Mouse (Mus musculus): Measurements from ENCODE around the gene F2rl3.

F2rl3 gene

DNA sequence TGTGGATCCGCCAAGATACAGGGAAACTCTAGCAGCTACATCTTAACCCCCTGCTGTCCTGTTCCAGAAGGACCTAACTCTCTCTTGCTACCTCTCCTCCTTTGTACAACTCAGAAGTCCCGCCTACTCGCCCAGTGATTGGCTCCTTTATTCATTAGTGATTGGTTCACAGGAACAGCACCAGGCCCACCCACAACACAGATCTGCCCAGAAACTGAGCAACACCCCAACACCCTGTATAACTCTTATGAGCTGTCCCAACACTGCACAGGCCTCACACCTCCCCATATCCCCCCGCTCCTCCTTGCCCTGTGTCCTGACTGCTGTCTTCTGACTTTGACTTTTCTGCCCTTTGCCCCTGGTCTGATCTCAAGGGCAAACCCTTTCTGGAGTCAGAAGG, 4.0 kb downstream of the F2rl3 start:
- no peak for DNase-seq (ENCODE audit: low spot score)

DNA sequence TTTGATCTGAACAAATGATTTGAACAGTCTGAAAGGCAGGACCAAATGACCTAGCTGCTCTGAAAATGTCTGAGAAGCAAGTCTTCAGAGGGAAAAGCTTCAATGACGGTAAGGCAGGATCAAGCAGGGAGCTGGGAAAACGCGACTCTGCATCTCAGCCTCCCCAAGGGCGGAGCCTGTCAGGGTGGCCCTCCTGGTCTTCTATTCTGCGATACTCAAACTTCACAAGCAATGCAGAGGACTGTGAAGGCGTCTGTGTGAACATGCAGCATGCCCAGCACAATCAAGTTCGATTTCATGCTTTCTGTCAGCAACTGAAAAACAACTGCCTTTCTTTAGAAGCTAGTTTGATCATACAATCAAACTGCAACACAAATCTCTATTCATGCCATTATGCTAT, 5.1 kb downstream of the F2rl3 start:
- DNase-seq (ENCODE audit: low spot score): no peak

DNA sequence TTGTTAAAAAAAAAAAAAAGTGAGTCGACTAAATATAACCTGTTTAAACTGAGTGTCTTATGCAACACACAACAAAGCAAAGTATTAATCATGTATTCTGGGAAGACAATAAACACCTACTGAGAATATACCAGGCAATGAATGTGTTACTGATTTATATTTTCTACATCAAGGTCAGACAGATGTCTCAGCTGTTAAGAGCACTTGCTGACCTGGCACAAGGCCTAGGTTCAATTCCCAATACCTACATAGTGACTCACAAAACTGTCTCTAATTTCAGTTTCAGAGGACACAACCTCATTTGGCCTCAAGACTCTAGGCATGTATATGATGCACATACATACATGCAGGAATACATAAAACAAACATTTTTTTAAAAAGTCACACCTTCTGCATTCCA, 16.1 kb downstream of the F2rl3 start:
- DNase-seq (ENCODE audit: low spot score): no peak

DNA sequence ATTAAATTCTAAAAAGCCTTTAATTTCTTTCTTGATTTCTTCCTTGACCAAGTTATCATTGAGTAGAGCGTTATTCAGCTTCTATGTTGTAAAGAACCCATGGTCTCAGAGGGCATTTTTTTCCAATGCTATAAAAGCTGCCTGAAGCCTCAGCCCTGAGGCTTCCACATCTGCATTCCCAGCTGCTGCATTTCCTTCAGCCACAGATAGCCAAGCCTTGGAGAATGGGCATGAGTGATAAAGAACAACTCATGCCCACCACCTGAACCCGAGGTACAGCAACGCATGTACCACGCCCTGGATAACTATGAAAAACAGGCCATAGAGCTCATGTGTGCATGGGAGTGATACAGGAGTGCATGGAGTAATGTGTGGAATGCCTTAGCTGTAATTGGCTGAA, 19.0 kb downstream of the F2rl3 start:
- no peak for DNase-seq (ENCODE audit: low spot score)

DNA sequence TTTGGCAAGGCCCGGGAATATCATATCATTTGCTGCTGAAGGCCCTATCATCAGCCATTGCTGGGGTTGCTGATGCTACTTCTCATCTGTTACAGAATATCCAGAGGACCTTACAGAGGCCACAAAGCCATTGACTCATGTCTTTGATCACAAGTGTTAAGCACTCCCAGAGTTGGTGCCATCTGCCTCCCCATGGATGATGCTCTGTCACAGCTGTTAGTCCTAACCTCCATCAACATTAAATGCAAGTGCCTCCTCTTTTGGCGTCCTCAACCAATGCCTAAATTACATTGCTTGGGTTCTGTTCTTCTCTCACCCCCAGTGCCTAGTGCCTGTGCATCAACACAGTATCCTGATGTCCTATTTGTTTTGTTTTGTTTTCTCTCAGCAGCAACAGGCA, 39.9 kb downstream of the F2rl3 start:
- DNase-seq (ENCODE audit: low spot score): no peak

DNA sequence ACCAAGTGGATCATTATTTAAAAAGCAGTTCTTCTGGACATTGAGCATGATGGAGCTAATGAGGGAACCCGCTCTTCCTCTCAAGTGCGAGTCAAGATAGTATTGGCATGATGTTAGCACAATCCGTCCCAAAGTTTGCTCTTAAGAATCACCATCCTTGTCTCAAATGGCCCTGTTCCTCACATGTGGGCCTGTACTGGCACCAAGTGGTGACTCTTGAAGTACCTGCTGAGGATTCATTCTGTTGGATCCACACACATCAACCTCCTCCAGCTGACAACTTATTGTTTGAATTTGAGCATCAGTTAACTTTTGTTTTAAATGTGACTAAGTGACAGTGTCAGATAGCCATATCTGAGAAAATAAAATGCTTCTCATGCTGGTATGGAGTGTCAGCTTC, 51.0 kb downstream of the F2rl3 start:
- DNase-seq (ENCODE audit: low spot score): no peak

Measured in ovary, postnatal 14 days (tissue).